Mouse (Mus musculus): ENCODE results near the gene Gria1.

GRCm38 (mm10) chr11:57154998-57155397, 143.8 kb downstream of the Gria1 start:
- no peak for TF ChIP-seq GATA1 (IDR thresholded peaks at IDR 0.05; ENCODE audit: low read length)
- no peak for TF ChIP-seq TAL1 (IDR thresholded peaks at IDR 0.05; ENCODE audit: low read length)
